Mouse (Mus musculus) erythroblast, embryonic 14.5 days (primary cell): ENCODE data around the gene Nup188.

Source experiments
- GATA1 ChIP-seq: IDR thresholded peaks from 2 replicates; pipeline ENCODE4 v1.6.1; 2012; ENCODE audit warnings: low read length, inconsistent platforms, mixed read lengths
- TAL1 ChIP-seq: IDR thresholded peaks from 3 replicates; pipeline ENCODE4 v1.6.1; 2012; ENCODE audit warnings: low read length, inconsistent platforms, mixed read lengths

GRCm38 (mm10) chr2:30270134-30270533 is 16.1 kb upstream of the Nup188 start:
- TF ChIP-seq GATA1 (no peak), TAL1 (no peak)
